Mouse (Mus musculus): ENCODE measurements around the gene Naa80. TPM values are rescaled to one million over a fixed set of nuclear protein-coding genes. Genes with fewer than 3 reads are reported as not detected.

Gene Naa80
- total and polyA plus RNA-seq, 2 experiments from 2014 or later = 14.5 to 58.8 TPM

GRCm38 (mm10) chr9:107551117-107551889 is 27.4 kb upstream of the Naa80 start, which contains the start of gene Rassf1:
Gene Rassf1, plus strand, starts transcription at chr9:107551555.
- 2% methylated on average over 58 of the region's 63 CpGs for WGBS
- TF ChIP-seq EP300 (IDR thresholded peaks at IDR 0.05; ENCODE audit: low read depth) = no peak
- Histone ChIP-seq H3K27ac (ENCODE audit: low read depth) (peak within 1 kb of the TSS; percentile 46; the same call in 1 of the 2 replicates), H3K27me3 (ENCODE audit: control insufficient read depth, insufficient read depth, low read length) (0 out of 2 replicates have a peak, but pooled peaks cover 12% of the 10 kb centered on the region), H3K9ac (replicated peaks; ENCODE audit: low read depth, low read length) (peak within 1 kb of the TSS; percentile 52; the same call in 1 of the 2 replicates), H3K9me3 (replicated peaks; ENCODE audit: control insufficient read depth, low read length) (no peaks in the 10 kb centered on the region), H3K4me1 (ENCODE audit: control insufficient read depth, insufficient read depth) (peaks cover 41% of the 10 kb centered on the region), H3K36me3 (replicated peaks; ENCODE audit: control insufficient read depth, insufficient read depth, low read length) (no peaks in the 10 kb centered on the region), H3K4me3 (ENCODE audit: low read depth, low read length) (peak within 1 kb of the TSS; percentile 51), H3K4me2 (ENCODE audit: low read depth, low read length) (peak within 1 kb of the TSS; percentile 77)
- DNase-seq (ENCODE audit: low spot score) (no peak), ATAC-seq (ENCODE audit: insufficient read depth, low read depth) (0 out of 2 replicates have a peak, but pooled peaks have one; percentile 4)

DNA sequence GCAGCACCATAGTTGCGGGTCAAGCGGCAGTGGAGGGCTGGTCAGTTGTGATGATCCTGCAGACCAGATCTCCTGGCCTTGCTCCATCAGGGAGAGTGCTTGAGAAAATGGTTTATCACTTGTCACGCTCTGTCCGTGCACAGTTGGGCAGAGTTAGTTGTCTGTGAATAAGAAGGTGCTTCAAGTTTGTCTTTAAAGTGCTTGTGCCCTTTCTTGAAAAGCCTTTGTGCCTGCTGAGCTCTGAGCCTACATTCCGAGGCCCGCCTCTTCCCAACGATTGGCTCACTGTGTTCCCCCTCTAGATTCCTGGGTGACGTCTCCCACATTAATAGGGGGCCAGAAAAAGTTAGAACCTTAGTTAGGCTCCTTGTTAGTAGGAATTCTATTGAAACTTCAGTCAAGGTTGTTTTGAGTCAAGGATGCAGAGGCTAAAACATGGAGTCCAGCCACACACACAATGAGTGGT is 26.8 kb upstream of the Naa80 start:
- DNase-seq (ENCODE audit: low spot score) = no peak
- no peaks in the 10 kb centered on the region for H3K9me3 ChIP-seq (replicated peaks; ENCODE audit: control insufficient read depth, low read length)
- 27% methylated on average over 8 of the region's 8 CpGs for WGBS
- ATAC-seq (ENCODE audit: insufficient read depth, low read depth) = no peak
- peaks cover 41% of the 10 kb centered on the region for H3K4me1 ChIP-seq (ENCODE audit: control insufficient read depth, insufficient read depth)
- peaks cover 2% of the 10 kb centered on the region; the same call in 1 of the 2 replicates for H3K36me3 ChIP-seq (replicated peaks; ENCODE audit: control insufficient read depth, insufficient read depth, low read length)
- H3K9ac ChIP-seq (replicated peaks; ENCODE audit: low read depth, low read length) = peak overlapping the region; percentile 52; the same call in 1 of the 2 replicates
- peak overlapping the region; percentile 77 for H3K4me2 ChIP-seq (ENCODE audit: low read depth, low read length)
- peak overlapping the region; percentile 46; the same call in 1 of the 2 replicates for H3K27ac ChIP-seq (ENCODE audit: low read depth)
- H3K27me3 ChIP-seq (ENCODE audit: control insufficient read depth, insufficient read depth, low read length) = 0 out of 2 replicates have a peak, but pooled peaks cover 12% of the 10 kb centered on the region
- TF ChIP-seq CTCF (IDR thresholded peaks at IDR 0.05; ENCODE audit: low read depth) = no peak
- no peak for TF ChIP-seq EP300 (IDR thresholded peaks at IDR 0.05; ENCODE audit: low read depth)
- peak overlapping the region; percentile 51 for H3K4me3 ChIP-seq (ENCODE audit: low read depth, low read length)

- H3K27me3 ChIP-seq (ENCODE audit: control insufficient read depth, insufficient read depth, low read length) = 0 out of 2 replicates have a peak, but pooled peaks cover 8% of the 10 kb centered on the region
- no peak overlapping the region for H3K4me3 ChIP-seq (ENCODE audit: low read depth, low read length)
- peaks cover 11% of the 10 kb centered on the region for H3K36me3 ChIP-seq (replicated peaks; ENCODE audit: control insufficient read depth, insufficient read depth, low read length)
- no peak overlapping the region for H3K27ac ChIP-seq (ENCODE audit: low read depth)
- TF ChIP-seq EP300 (IDR thresholded peaks at IDR 0.05; ENCODE audit: low read depth) = no peak
- peak overlapping the region; percentile 86; the same call in 1 of the 2 replicates for H3K4me2 ChIP-seq (ENCODE audit: low read depth, low read length)
- no peaks in the 10 kb centered on the region for H3K9me3 ChIP-seq (replicated peaks; ENCODE audit: control insufficient read depth, low read length)
- no peak for DNase-seq (ENCODE audit: low spot score)
- H3K9ac ChIP-seq (replicated peaks; ENCODE audit: low read depth, low read length) = no peak overlapping the region
- WGBS = 82% methylated on average over 5 of the region's 5 CpGs
- ATAC-seq (ENCODE audit: insufficient read depth, low read depth) = no peak
- H3K4me1 ChIP-seq (ENCODE audit: control insufficient read depth, insufficient read depth) = peaks cover 33% of the 10 kb centered on the region
Measured at GRCm38 (mm10) chr9:107552690-107553393, 25.8 kb upstream of the Naa80 start.

GRCm38 (mm10) chr9:107553541-107554318 is 25.0 kb upstream of the Naa80 start:
- ATAC-seq (ENCODE audit: insufficient read depth, low read depth) = peak; percentile 19
- Histone ChIP-seq H3K27me3 (ENCODE audit: control insufficient read depth, insufficient read depth, low read length) (0 out of 2 replicates have a peak, but pooled peaks cover 7% of the 10 kb centered on the region), H3K4me3 (ENCODE audit: low read depth, low read length) (peak overlapping the region; percentile 70), H3K9me3 (replicated peaks; ENCODE audit: control insufficient read depth, low read length) (no peaks in the 10 kb centered on the region), H3K27ac (ENCODE audit: low read depth) (peak overlapping the region; percentile 96), H3K4me2 (ENCODE audit: low read depth, low read length) (peak overlapping the region; percentile 86), H3K36me3 (replicated peaks; ENCODE audit: control insufficient read depth, insufficient read depth, low read length) (peaks cover 20% of the 10 kb centered on the region), H3K4me1 (ENCODE audit: control insufficient read depth, insufficient read depth) (peaks cover 33% of the 10 kb centered on the region), H3K9ac (replicated peaks; ENCODE audit: low read depth, low read length) (peak overlapping the region; percentile 52)
- no peak for TF ChIP-seq CTCF (IDR thresholded peaks at IDR 0.05; ENCODE audit: low read depth)
- no peak for TF ChIP-seq EP300 (IDR thresholded peaks at IDR 0.05; ENCODE audit: low read depth)
- WGBS = 9% methylated on average over 37 of the region's 37 CpGs
- no peak for DNase-seq (ENCODE audit: low spot score)

DNA sequence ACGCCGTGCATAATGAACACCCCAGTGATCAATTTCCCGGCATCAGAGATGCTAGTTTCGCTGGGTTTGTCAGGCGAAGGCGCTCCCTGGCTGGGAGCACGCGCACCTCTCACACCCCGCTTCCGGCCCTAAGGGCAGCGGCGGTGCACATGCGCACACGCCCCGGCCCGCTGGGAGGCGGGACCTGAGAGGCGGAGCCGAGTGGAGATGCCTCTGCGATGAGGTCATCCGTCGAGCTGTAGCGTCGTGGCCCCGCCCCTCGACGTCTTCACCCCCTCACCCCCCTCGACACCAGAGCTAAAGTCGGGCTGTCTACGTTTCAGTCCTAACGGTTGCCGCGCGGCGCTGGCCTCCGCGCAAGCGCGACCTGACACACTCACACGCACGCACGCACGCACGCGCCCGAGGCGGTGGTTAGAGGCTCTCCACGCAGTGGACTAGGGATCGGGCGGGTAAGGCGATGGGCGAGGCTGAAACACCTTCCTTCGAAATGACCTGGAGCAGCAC is 24.3 kb upstream of the Naa80 start:
- H3K9ac ChIP-seq (replicated peaks; ENCODE audit: low read depth, low read length) = peak overlapping the region; percentile 89
- H3K4me3 ChIP-seq (ENCODE audit: low read depth, low read length) = peak overlapping the region; percentile 70
- under 1% methylated on average over 53 of the region's 53 CpGs for WGBS
- H3K4me2 ChIP-seq (ENCODE audit: low read depth, low read length) = peak overlapping the region; percentile 86
- H3K27ac ChIP-seq (ENCODE audit: low read depth) = peak overlapping the region; percentile 96
- TF ChIP-seq CTCF (IDR thresholded peaks at IDR 0.05; ENCODE audit: low read depth) = peak; percentile 27
- TF ChIP-seq EP300 (IDR thresholded peaks at IDR 0.05; ENCODE audit: low read depth) = no peak
- ATAC-seq (ENCODE audit: insufficient read depth, low read depth) (peak; percentile 91), DNase-seq (ENCODE audit: low spot score) (peak; percentile 97)
- 0 out of 2 replicates have a peak, but pooled peaks cover 7% of the 10 kb centered on the region for H3K27me3 ChIP-seq (ENCODE audit: control insufficient read depth, insufficient read depth, low read length)
- peaks cover 33% of the 10 kb centered on the region for H3K4me1 ChIP-seq (ENCODE audit: control insufficient read depth, insufficient read depth)
- H3K9me3 ChIP-seq (replicated peaks; ENCODE audit: control insufficient read depth, low read length) = no peaks in the 10 kb centered on the region
- H3K36me3 ChIP-seq (replicated peaks; ENCODE audit: control insufficient read depth, insufficient read depth, low read length) = peaks cover 26% of the 10 kb centered on the region

Data from heart, postnatal 0 days (tissue).